Mouse (Mus musculus) CH12.LX (cell line): ENCODE data around the gene Tmem170b. TPM values are rescaled to one million over a fixed set of nuclear protein-coding genes. Genes with fewer than 3 reads are reported as not detected.

Experiments
- DNase-seq: peaks from one replicate; pipeline ENCODE4 v3.0.0-alpha.2; 2013; ENCODE audit errors: extremely low read depth
- H3K27ac ChIP-seq: 2 replicates; pipeline ENCODE4 v1.5.1; 2012; ENCODE audit warnings: low read depth, mild to moderate bottlenecking, control low read depth, moderate library complexity; ENCODE audit not compliant: insufficient read depth
- H3K27me3 ChIP-seq: replicated peaks from 2 replicates; pipeline ENCODE3; 2012; ENCODE audit warnings: inconsistent platforms
- H3K36me3 ChIP-seq, 2 experiments: replicated peaks in 1 of 2; 2 replicates each; pipeline versions ENCODE3 to v1.6.1; 2012; ENCODE audit warnings: inconsistent platforms in 1 of 2, low read length in 1 of 2, mild to moderate bottlenecking in 1 of 2, mixed read lengths in 1 of 2, moderate library complexity in 1 of 2; ENCODE audit not compliant: control insufficient read depth in 1 of 2, insufficient read depth in 1 of 2
- H3K4me1 ChIP-seq, 2 experiments: 2 replicates each; pipeline ENCODE4 v1.6.1; 2012; ENCODE audit warnings: inconsistent platforms in 1 of 2, moderate library complexity in 1 of 2; ENCODE audit not compliant: insufficient read depth in 2 of 2, control insufficient read depth in 1 of 2
- H3K4me2 ChIP-seq: 2 replicates; pipeline ENCODE4 v1.6.1; 2012; ENCODE audit warnings: low read depth, mild to moderate bottlenecking, control low read depth; ENCODE audit not compliant: poor library complexity, insufficient read depth, severe bottlenecking
- H3K4me3 ChIP-seq, 3 experiments: fragments of 150-350 bp in 1 of 3; sonication (generic) in 1 of 3; replicated peaks in 1 of 3; 2 replicates each; pipeline versions ENCODE3 to v1.5.1; 2011 to 2012; ENCODE audit warnings: low read depth in 2 of 3, low read length in 2 of 3, mild to moderate bottlenecking in 2 of 3, moderate library complexity in 2 of 3, control low read depth in 1 of 3, improper control_type of control experiment in 1 of 3, inconsistent platforms in 1 of 3, mixed read lengths in 1 of 3; ENCODE audit not compliant: poor library complexity in 1 of 3
- H3K79me2 ChIP-seq: replicated peaks from 2 replicates; pipeline ENCODE4 v1.6.1; 2012; ENCODE audit warnings: mild to moderate bottlenecking, moderate library complexity; ENCODE audit not compliant: control insufficient read depth, poor library complexity, insufficient read depth, severe bottlenecking; ENCODE audit errors: extremely low read depth
- H3K9ac ChIP-seq: 2 replicates; pipeline ENCODE4 v1.6.1; 2012; ENCODE audit warnings: low read depth, mild to moderate bottlenecking, control low read depth, moderate library complexity; ENCODE audit not compliant: insufficient read depth
- H3K9me3 ChIP-seq: replicated peaks from 2 replicates; pipeline ENCODE3; 2012; ENCODE audit warnings: low read length, inconsistent platforms, mixed read lengths
- BHLHE40 ChIP-seq: IDR thresholded peaks from 2 replicates; pipeline ENCODE4 v1.6.1; 2011; ENCODE audit warnings: mild to moderate bottlenecking, low read depth, low read length, improper control_type of control experiment
- CHD1 ChIP-seq: IDR thresholded peaks from 2 replicates; pipeline ENCODE4 v1.6.1; 2012; ENCODE audit warnings: low read depth, low read length, improper control_type of control experiment, inconsistent platforms
- CHD2 ChIP-seq: IDR thresholded peaks from 2 replicates; pipeline ENCODE4 v1.6.1; 2011; ENCODE audit warnings: low read length, improper control_type of control experiment
- ELF1 ChIP-seq: IDR thresholded peaks from 2 replicates; pipeline ENCODE4 v1.6.1; 2014; ENCODE audit warnings: low read depth, mild to moderate bottlenecking, inconsistent platforms, low read length, improper control_type of control experiment
- EP300 ChIP-seq: IDR thresholded peaks from 2 replicates; pipeline ENCODE4 v1.6.1; 2011; ENCODE audit warnings: low read length, improper control_type of control experiment
- ETS1 ChIP-seq: conservative IDR thresholded peaks from 2 replicates; pipeline ENCODE4 v1.6.1; 2012; ENCODE audit warnings: low read depth, mild to moderate bottlenecking, inconsistent platforms, low read length, improper control_type of control experiment, moderate library complexity
- HCFC1 ChIP-seq: IDR thresholded peaks from 2 replicates; pipeline ENCODE4 v1.6.1; 2012; ENCODE audit warnings: low read depth, mild to moderate bottlenecking, inconsistent platforms, low read length, improper control_type of control experiment
- JUND ChIP-seq: conservative IDR thresholded peaks from 2 replicates; pipeline ENCODE4 v1.6.1; 2011; ENCODE audit warnings: low read depth, low read length, improper control_type of control experiment
- MAZ ChIP-seq: IDR thresholded peaks from 2 replicates; pipeline ENCODE4 v1.6.1; 2012; ENCODE audit warnings: low read depth, mild to moderate bottlenecking, inconsistent platforms, low read length, improper control_type of control experiment, moderate library complexity
- MEF2A ChIP-seq: IDR thresholded peaks from 2 replicates; pipeline ENCODE4 v1.6.1; 2014; ENCODE audit warnings: low read depth, mild to moderate bottlenecking, inconsistent platforms, low read length, improper control_type of control experiment, borderline replicate concordance
- MXI1 ChIP-seq: IDR thresholded peaks from 2 replicates; pipeline ENCODE4 v1.6.1; 2011; ENCODE audit warnings: mild to moderate bottlenecking, low read depth, low read length, improper control_type of control experiment
- NELFE ChIP-seq: IDR thresholded peaks from 2 replicates; pipeline ENCODE4 v1.6.1; 2011; ENCODE audit warnings: low read depth, low read length, improper control_type of control experiment
- NRF1 ChIP-seq: IDR thresholded peaks from 2 replicates; pipeline ENCODE4 v1.6.1; 2014; ENCODE audit warnings: low read depth, mild to moderate bottlenecking, inconsistent platforms, low read length, improper control_type of control experiment, moderate library complexity
- PAX5 ChIP-seq: IDR thresholded peaks from 2 replicates; pipeline ENCODE4 v1.6.1; 2012; ENCODE audit warnings: low read length, inconsistent platforms, mixed read lengths
- RAD21 ChIP-seq: IDR thresholded peaks from 2 replicates; pipeline ENCODE4 v1.6.1; 2011; ENCODE audit warnings: low read depth, mild to moderate bottlenecking, low read length, improper control_type of control experiment, moderate library complexity
- TBP ChIP-seq: conservative IDR thresholded peaks from 2 replicates; pipeline ENCODE4 v1.6.1; 2011; ENCODE audit warnings: low read depth, low read length, improper control_type of control experiment
- TCF12 ChIP-seq: IDR thresholded peaks from 2 replicates; pipeline ENCODE4 v1.6.1; 2014; ENCODE audit warnings: low read depth, mild to moderate bottlenecking, inconsistent platforms, low read length, improper control_type of control experiment
- UBTF ChIP-seq: IDR thresholded peaks from 2 replicates; pipeline ENCODE4 v1.6.1; 2012; ENCODE audit warnings: low read depth, mild to moderate bottlenecking, inconsistent platforms, low read length, improper control_type of control experiment, moderate library complexity
- USF1 ChIP-seq: IDR thresholded peaks from 2 replicates; pipeline ENCODE4 v1.6.1; 2014; ENCODE audit warnings: low read depth, mild to moderate bottlenecking, inconsistent platforms, low read length, improper control_type of control experiment
- USF2 ChIP-seq: conservative IDR thresholded peaks from 2 replicates; pipeline ENCODE4 v1.6.1; 2011; ENCODE audit warnings: low read depth, low read length, improper control_type of control experiment
- ZC3H11A ChIP-seq: IDR thresholded peaks from 2 replicates; pipeline ENCODE4 v1.6.1; 2012; ENCODE audit warnings: low read depth, mild to moderate bottlenecking, inconsistent platforms, low read length, improper control_type of control experiment
- ZKSCAN1 ChIP-seq: IDR thresholded peaks from 2 replicates; pipeline ENCODE4 v1.6.1; 2012; ENCODE audit warnings: low read depth, inconsistent platforms, low read length, improper control_type of control experiment, borderline replicate concordance
- ZNF384 ChIP-seq: IDR thresholded peaks from 2 replicates; pipeline ENCODE4 v1.6.1; 2012; ENCODE audit warnings: low read depth, low read length, improper control_type of control experiment, inconsistent platforms
- dilution Hi-C: fragments of 300-500 bp; cut with MboI; formaldehyde crosslinking; loops from 2 replicates; pipeline ENCODE4 v1.14.3; 2020; ENCODE audit warnings: low sequenced_read_pairs; ENCODE audit not compliant: extremely low pct_unique_long_range_greater_than_20kb, extremely low pct_ligation_motif_present
- in situ Hi-C: fragments of 300-500 bp; cut with MboI; formaldehyde crosslinking; loops from 3 replicates; pipeline ENCODE4 v1.14.3; 2019; ENCODE audit warnings: low sequenced_read_pairs, low pct_ligation_motif_present, low pct_unique_long_range_greater_than_20kb, mixed read lengths
- polyA plus RNA-seq: library from polyadenylated mRNA; unstranded; fragments of >175 nt; gene quantifications from 2 replicates; pipeline ENCODE4 v1.2.1, GENCODE M21; 2012; ENCODE audit warnings: low read depth; ENCODE audit not compliant: insufficient read length
- total RNA-seq, 2 experiments: library from RNA; depleted of rRNA; stranded (reverse); fragments of 300-350 nt in 1 of 2; fragments of >200 nt in 1 of 2; gene quantifications; 2 replicates each; pipeline ENCODE4 v1.2.3; 2012 to 2014

Gene Tmem170b
- total and polyA plus RNA-seq, 3 experiments: 5.0 to 5.9 (median 5.5) TPM

DNA sequence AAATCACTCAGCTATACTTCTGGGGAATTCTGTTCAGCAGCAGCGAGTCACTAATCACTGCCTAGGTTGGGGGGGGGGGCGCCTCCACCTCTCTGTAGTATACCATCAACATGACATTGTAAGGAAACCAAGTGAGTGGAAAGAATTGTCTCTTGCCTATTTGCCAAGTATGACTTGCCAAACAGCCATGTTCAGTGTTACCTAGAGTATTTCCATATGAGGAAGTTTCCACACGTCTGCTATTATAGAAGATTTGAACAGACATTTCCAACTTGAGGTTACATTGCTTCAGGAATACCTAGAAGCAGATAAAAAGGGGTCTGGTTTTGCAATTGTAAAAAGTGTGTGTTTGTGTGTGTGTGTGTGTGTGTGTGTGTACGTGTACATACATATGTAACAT, 44.7 kb upstream of the Tmem170b start:
- no peak overlapping the region for H3K9ac ChIP-seq
- no peaks in the 10 kb centered on the region for H3K36me3 ChIP-seq
- no peak for TF ChIP-seq JUND
- TF ChIP-seq ZKSCAN1: no peak
- no peak for TF ChIP-seq EP300
- TF ChIP-seq TCF12: no peak
- TF ChIP-seq UBTF: no peak
- TF ChIP-seq ETS1: no peak
- TF ChIP-seq NELFE: no peak
- no peak overlapping the region for H3K4me3 ChIP-seq
- H3K27ac ChIP-seq: no peak overlapping the region
- H3K79me2 ChIP-seq: no peaks in the 10 kb centered on the region
- no peaks in the 10 kb centered on the region for H3K9me3 ChIP-seq
- H3K4me1 ChIP-seq: peaks cover 0 to 6% of the 10 kb centered on the region in 2 experiments; a peak in 1 of 4 replicates
- no peak overlapping the region for H3K4me2 ChIP-seq
- DNase-seq: no peak
- in situ Hi-C loops: loop anchor here (25.0 kb wide), 1 partner anchor 424 kb away; no protein-coding TSS in a partner anchor
- H3K27me3 ChIP-seq: no peaks in the 10 kb centered on the region
- dilution Hi-C loops: no loop called here

DNA sequence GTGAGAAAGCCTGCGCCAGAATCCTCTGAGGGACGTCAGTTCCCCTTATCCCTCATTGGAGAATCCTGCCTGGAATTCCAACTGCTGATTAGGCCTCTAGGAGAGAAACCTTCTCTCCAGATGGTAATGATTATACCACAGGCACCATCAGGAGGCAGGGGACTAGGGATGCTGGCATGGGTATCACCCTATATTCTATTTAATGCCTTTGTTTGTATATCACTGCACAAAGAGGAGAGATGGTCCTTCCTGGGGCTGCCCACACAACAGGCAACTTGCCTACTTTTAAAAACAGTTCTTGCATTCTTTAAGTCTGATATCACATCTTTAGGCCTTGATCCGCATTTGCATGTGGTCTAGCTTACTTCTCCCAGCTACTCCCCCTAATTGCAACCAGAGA, 37.3 kb upstream of the Tmem170b start:
- Histone ChIP-seq H3K36me3 (no peaks in the 10 kb centered on the region), H3K27me3 (no peaks in the 10 kb centered on the region), H3K4me2 (no peak overlapping the region), H3K9me3 (no peaks in the 10 kb centered on the region), H3K79me2 (no peaks in the 10 kb centered on the region), H3K4me1 (peaks cover 2 to 31% of the 10 kb centered on the region in 2 experiments; a peak in 3 of 4 replicates), H3K9ac (no peak overlapping the region), H3K4me3 (no peak overlapping the region), H3K27ac (no peak overlapping the region)
- dilution Hi-C loops (no loop called here), in situ Hi-C loops (loop anchor here (5.0 to 25.0 kb wide), 2 partner anchors 286 to 431 kb away; no protein-coding TSS in a partner anchor)
- TF ChIP-seq TBP (no peak), TCF12 (no peak), HCFC1 (no peak), ZKSCAN1 (no peak), MEF2A (no peak), MXI1 (no peak), USF1 (no peak), USF2 (no peak), MAZ (no peak), ELF1 (no peak), ZC3H11A (no peak), CHD2 (no peak), NRF1 (no peak), RAD21 (no peak), PAX5 (no peak), CHD1 (no peak), ZNF384 (no peak), BHLHE40 (no peak)
- DNase-seq: no peak
